Mouse (Mus musculus) kidney, postnatal 0 days (tissue): ENCODE measurements at regions not wholly inside any gene's neighbourhood (a gene's known extent, or its start where the extent isn't known, plus 50 kb on each side); places are given as distances from the start of the nearest gene placed in this dataset.

Experiments
- ATAC-seq: fragments of 200-750 bp; cut with Nextera tagmentation; replicated peaks from 2 replicates; pipeline ENCODE4 v1.8.0; 2017; ENCODE audit warnings: low read depth, moderate number of reproducible peaks, moderate TSS enrichment, moderate library complexity; ENCODE audit not compliant: low FRiP score
- DNase-seq: peaks from one replicate; pipeline ENCODE4 v3.0.0-alpha.2; 2016; ENCODE audit warnings: low spot score
- H3K27ac ChIP-seq: fragments of 300-500 bp; sonication (generic); 2 replicates; pipeline ENCODE4 v1.5.1; 2014; ENCODE audit warnings: mild to moderate bottlenecking
- H3K27me3 ChIP-seq: fragments of 300-500 bp; sonication (generic); 2 replicates; pipeline ENCODE4 v1.6.1; 2014; ENCODE audit warnings: low read length, mixed read lengths; ENCODE audit not compliant: insufficient read depth
- H3K36me3 ChIP-seq: fragments of 300-500 bp; sonication (generic); 2 replicates; pipeline ENCODE4 v1.6.1; 2014; ENCODE audit warnings: low read length, mixed read lengths; ENCODE audit not compliant: insufficient read depth
- H3K4me1 ChIP-seq: fragments of 300-500 bp; sonication (generic); replicated peaks from 2 replicates; pipeline ENCODE4 v1.6.1; 2014; ENCODE audit warnings: antibody characterized with exemption, low read length, mixed read lengths; ENCODE audit not compliant: insufficient read depth
- H3K4me2 ChIP-seq: fragments of 300-500 bp; sonication (generic); 2 replicates; pipeline ENCODE4 v1.6.1; 2014; ENCODE audit warnings: mild to moderate bottlenecking, low read length, moderate library complexity, mixed read lengths
- H3K4me3 ChIP-seq: fragments of 300-500 bp; sonication (generic); replicated peaks from 2 replicates; pipeline ENCODE4 v1.5.1; 2014; ENCODE audit warnings: low read depth, low read length
- H3K9ac ChIP-seq: fragments of 300-500 bp; sonication (generic); 2 replicates; pipeline ENCODE4 v1.6.1; 2014; ENCODE audit warnings: low read depth, low read length
- H3K9me3 ChIP-seq: fragments of 300-500 bp; sonication (generic); replicated peaks from 2 replicates; pipeline ENCODE4 v1.6.1; 2016; ENCODE audit warnings: low read length, inconsistent platforms, mixed read lengths
- CTCF ChIP-seq: IDR thresholded peaks from 2 replicates; pipeline ENCODE4 v1.5.1; 2016; ENCODE audit warnings: antibody characterized with exemption, low read depth, mild to moderate bottlenecking, moderate library complexity
- WGBS: fragments of 180-500 bp; shearing (Covaris S2); extraction: QIAGEN DNeasy Blood & Tissue Kit; methylation state at CpG from one replicate; pipeline ENCODE4 v1.1.7; 2014; 5-methylcytosine and 5-hydroxymethylcytosine counted together

- no peak overlapping the region for H3K4me2 ChIP-seq
- no peaks in the 10 kb centered on the region for H3K4me1 ChIP-seq
- no peaks in the 10 kb centered on the region for H3K9me3 ChIP-seq
- H3K4me3 ChIP-seq, result no peak overlapping the region
- H3K27me3 ChIP-seq, result no peaks in the 10 kb centered on the region
- no peak for DNase-seq
- H3K27ac ChIP-seq, result no peak overlapping the region
- 91% methylated on average over 10 of the region's 10 CpGs for WGBS
- H3K9ac ChIP-seq, result no peak overlapping the region
- no peak for ATAC-seq
- TF ChIP-seq CTCF, result no peak
- no peaks in the 10 kb centered on the region for H3K36me3 ChIP-seq
Observed at GRCm38 (mm10) chr9:102410666-102411065, 56.2 kb upstream of the Ephb1 start.

GRCm38 (mm10) chr9:102406017-102406416, 51.5 kb upstream of the Ephb1 start:
- ATAC-seq, result peak; percentile 73

More at GRCm38 (mm10) chr9:102406017-102406416, 51.5 kb upstream of the Ephb1 start:
- H3K27me3 ChIP-seq, result no peaks in the 10 kb centered on the region
- 39% methylated on average over 8 of the region's 8 CpGs for WGBS
- H3K4me1 ChIP-seq, result no peaks in the 10 kb centered on the region
- no peak for TF ChIP-seq CTCF
- H3K4me2 ChIP-seq, result no peak overlapping the region
- no peaks in the 10 kb centered on the region for H3K9me3 ChIP-seq
- H3K4me3 ChIP-seq, result no peak overlapping the region
- no peaks in the 10 kb centered on the region for H3K36me3 ChIP-seq
- DNase-seq, result peak; percentile 5
- no peak overlapping the region for H3K27ac ChIP-seq
- no peak overlapping the region for H3K9ac ChIP-seq
